Mouse (Mus musculus): ENCODE results near the gene Fam118b.

DNA sequence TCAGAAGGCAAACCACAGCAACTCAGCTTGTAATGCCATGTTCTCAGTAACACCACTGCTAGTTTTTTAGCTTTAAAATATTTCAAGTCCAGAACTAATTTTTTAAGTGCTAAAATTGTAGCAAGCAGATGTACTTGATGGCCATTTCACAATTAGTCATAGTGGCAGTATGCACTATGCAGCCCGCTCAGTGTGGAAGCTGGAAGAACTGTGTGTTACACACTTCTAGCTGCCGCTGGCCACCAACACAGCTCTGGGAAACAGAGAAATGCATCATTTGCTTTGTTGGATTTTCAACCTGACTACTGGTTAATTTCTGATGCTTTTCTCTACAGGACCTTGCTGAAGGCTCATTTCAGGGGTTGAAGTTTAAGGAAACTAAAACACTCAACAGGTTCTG, 20.2 kb downstream of the Fam118b start:
- TF ChIP-seq CTCF (conservative IDR thresholded peaks at IDR 0.05; ENCODE audit: insufficient read depth, insufficient read length, low read depth, low read length) = no peak
- TF ChIP-seq POLR2A (IDR thresholded peaks at IDR 0.05; ENCODE audit: low read depth, low read length) = no peak
